Mouse (Mus musculus) layer of hippocampus, adult 6 months (tissue): ENCODE data around the gene Atg9a. TPM values are rescaled to one million over a fixed set of nuclear protein-coding genes. Genes with fewer than 3 reads are reported as not detected.

ENCODE experiments used
- long read RNA-seq, 2 experiments: library from polyadenylated mRNA; unstranded; transcript quantifications; one replicate each; pipeline ENCODE4 v2.0.0; 2019 to 2020
- microRNA-seq: library from miRNA; unstranded; fragments of <30 nt; microRNA quantifications from one replicate; pipeline ENCODE4 v1.2.0, GENCODE M21; 2020
- polyA plus RNA-seq: library from polyadenylated mRNA; unstranded; fragments of <200 nt; fragmentation: Nextera tagmentation; gene quantifications from 2 replicates; pipeline ENCODE4 v1.2.3, GENCODE M21; 2021

Gene Atg9a
- polyA plus RNA-seq, result 44.9 and 48.7 TPM in 2 replicates
- long read RNA-seq, experiment 1, full-length matches to known transcripts, result 6 of 20 reads
- long read RNA-seq, experiment 1, partial matches to known transcripts, result 14 of 20 reads
- long read RNA-seq, experiment 1, other reads (novel, unspliced or antisense), result 0 of 20 reads
- long read RNA-seq, experiment 2, full-length matches to known transcripts, result 136 of 190 reads
- long read RNA-seq, experiment 2, partial matches to known transcripts, result 34 of 190 reads
- long read RNA-seq, experiment 2, other reads (novel, unspliced or antisense), result 20 of 190 reads

DNA sequence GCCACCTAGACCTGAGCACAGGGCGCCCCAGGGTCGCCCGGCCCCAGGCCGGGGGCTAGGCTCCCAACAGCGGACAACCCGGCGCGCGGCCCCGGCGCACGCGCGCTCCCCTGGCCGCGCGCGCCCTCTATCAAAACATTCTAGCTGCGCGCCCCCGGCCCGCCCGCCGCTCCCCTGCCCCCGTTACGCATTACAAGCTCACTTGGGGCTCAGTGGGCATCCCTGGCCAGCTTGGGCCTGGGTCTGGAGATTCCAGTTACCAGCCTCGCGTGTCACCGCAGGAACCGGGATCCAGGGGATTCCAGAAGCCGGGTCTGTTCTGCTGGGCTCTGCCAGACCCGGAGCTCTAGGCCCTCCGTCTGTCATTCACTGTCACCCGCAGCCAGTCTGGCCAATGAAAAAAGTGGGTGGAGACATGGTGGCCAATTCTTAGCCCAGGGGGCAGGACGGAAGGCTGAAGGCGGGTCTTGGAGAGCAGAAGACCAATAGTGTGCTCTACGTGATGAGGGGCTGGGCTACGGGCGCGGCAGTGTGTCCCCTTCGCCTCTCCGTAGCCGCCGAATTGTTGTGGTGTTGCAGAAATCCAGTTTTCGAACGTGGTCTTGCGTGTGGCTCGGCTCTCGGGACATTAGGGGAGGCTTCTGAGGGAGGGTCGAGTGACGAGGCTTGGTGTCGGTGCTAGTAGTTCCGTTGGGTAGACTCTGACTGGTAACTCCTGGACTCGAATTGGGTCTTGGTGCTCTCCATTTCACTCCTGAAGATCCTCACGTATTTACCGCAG, at the start of gene Atg9a, which contains the start of gene Ankzf1:
Gene Atg9a (minus strand): TSS at position 575 of the 781 bp plus-strand sequence.
Gene Ankzf1 (plus strand): TSS at position 530 of the 781 bp plus-strand sequence.

GRCm38 (mm10) chr1:75236117-75237050, 44.4 kb upstream of the Atg9a start, which contains the start of gene Dnajb2:
TSS of gene Dnajb2 (plus strand) at chr1:75236406.

GRCm38 (mm10) chr1:75231664-75232152, 39.7 kb upstream of the Atg9a start, which contains the start of gene A630095N17Rik:
TSS of gene A630095N17Rik (minus strand) at chr1:75232102.

GRCm38 (mm10) chr1:75219531-75219930, 27.5 kb upstream of the Atg9a start, which contains the start of gene Tuba4a:
TSS of gene Tuba4a (minus strand) at chr1:75219865.

GRCm38 (mm10) chr1:75210136-75211087, 18.4 kb upstream of the Atg9a start, which contains the start of the genes Glb1l and Stk16:
TSS of gene Glb1l (minus strand) at chr1:75210813.
TSS of gene Stk16 (plus strand) at chr1:75210838.

DNA sequence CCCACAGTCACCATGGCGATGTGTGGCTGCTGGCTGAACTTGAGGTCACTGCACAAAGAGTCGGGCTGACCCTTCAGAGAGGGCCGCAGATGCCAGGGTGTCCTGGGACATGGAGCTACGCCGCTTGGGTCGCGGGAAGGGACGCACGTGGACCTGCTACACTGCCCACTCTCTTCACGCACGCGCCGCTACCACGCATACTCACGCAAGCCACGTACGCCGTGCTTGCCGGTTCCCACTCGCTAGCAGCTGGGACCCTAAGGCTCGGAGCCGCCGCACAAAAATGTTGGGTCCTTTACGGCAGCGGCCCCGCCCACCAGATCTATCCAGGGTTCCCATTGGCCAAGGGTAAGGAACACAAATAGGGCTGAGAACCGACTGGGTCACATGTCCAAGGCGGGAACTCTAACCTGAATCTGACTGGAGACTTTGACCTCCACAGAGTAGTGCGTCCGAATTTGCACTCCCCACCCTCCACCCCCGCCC, 11.8 kb downstream of the Atg9a start, which contains the start of gene Abcb6:
Gene Abcb6 (minus strand): TSS at position 288 of the 486 bp plus-strand sequence.

GRCm38 (mm10) chr1:75168472-75169464, 23.2 kb downstream of the Atg9a start, which contains the start of gene Zfand2b:
TSS of gene Zfand2b (plus strand) at chr1:75168646.

DNA sequence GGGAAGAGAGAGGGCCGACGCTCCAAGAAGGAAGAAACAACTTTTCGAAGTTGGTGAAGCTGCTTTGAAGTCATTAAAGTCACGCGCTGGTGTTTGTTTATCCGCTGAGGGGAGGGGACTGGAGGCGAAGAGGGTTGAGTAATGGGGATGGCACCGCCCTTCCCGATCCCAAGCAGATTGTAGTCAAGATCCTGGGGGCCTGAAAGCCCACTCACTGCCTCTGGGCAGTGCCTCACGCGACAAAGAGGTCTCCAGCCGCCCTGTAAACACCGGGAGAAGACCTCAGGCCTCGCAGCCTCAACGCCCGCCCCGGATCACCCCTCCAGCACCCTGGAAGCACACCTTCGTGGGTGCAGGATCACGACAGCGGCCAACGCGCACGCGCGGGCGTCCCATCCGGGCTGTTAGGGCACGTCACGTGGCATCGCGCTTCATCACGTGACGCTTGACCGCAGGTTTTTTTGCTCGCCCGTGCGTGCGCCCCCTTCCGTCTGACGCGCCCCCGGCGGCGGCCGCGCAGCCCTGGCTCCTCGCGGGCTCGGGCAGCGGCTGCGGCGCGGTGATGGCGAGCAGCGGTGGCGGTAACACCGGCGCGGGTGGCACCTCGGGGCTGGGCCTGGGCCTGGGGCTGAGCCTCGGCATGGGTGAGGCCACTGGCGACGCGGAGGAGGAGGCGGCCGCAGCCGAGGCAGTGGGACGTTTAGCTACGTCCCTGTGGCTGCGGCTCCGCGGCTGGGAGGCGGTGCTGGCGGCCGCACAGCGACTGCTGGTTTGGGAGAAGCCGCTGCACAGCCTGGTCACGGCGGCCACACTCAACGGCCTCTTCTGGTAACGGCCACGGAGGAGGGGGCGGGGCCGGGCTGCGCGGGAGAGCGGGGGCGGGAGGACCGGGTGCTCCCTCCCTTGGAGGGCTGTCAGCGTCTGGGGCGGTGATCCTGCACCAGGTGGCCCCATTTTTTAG, 49.4 kb downstream of the Atg9a start, which contains the start of the genes Cnppd1 and Retreg2:
Gene Cnppd1 (minus strand): TSS at position 411 of the 961 bp plus-strand sequence.
Gene Retreg2 (plus strand): TSS at position 478 of the 961 bp plus-strand sequence.

GRCm38 (mm10) chr1:75133421-75134207, 58.4 kb downstream of the Atg9a start, which contains the start of gene Slc23a3:
TSS of gene Slc23a3 (minus strand) at chr1:75133890.

Small RNA genes lying within 50 kb of the gene (microRNA-seq; reads per million reads assigned to microRNA genes)
- not detected for gene Gm27943

Other genes starting within 250 kb of the Atg9a start
- 0.14 TPM in 1 of 2 replicates, not detected in the other for gene Ihh, start 240.5 kb downstream of the Atg9a start, polyA plus RNA-seq
- gene Nhej1, start 67.0 kb downstream of the Atg9a start, polyA plus RNA-seq, result 3.3 and 3.6 TPM in 2 replicates
- 1.0 and 1.5 TPM in 2 replicates for gene Slc23a3, start 58.3 kb downstream of the Atg9a start, polyA plus RNA-seq
- 7.4 and 10.8 TPM in 2 replicates for gene Cnppd1, start 49.5 kb downstream of the Atg9a start, polyA plus RNA-seq
- 70.3 and 86.5 TPM in 2 replicates for gene Retreg2, start 49.4 kb downstream of the Atg9a start, polyA plus RNA-seq
- gene Zfand2b, start 23.6 kb downstream of the Atg9a start, polyA plus RNA-seq, result 38.0 and 45.0 TPM in 2 replicates
- gene Abcb6, start 11.8 kb downstream of the Atg9a start, polyA plus RNA-seq, result 12.8 and 13.0 TPM in 2 replicates
- 9.8 and 11.1 TPM in 2 replicates for gene Ankzf1, start within 50 bp of the Atg9a start, polyA plus RNA-seq
- gene Glb1l, start 18.6 kb upstream of the Atg9a start, polyA plus RNA-seq, result 2.3 and 3.4 TPM in 2 replicates
- gene Stk16, start 18.6 kb upstream of the Atg9a start, polyA plus RNA-seq, result 78.9 and 82.4 TPM in 2 replicates
- gene Tuba4a, start 27.7 kb upstream of the Atg9a start, polyA plus RNA-seq, result 181 and 191 TPM in 2 replicates
- gene A630095N17Rik, start 39.9 kb upstream of the Atg9a start, polyA plus RNA-seq, result not detected in 2 replicates
- 46.9 and 49.3 TPM in 2 replicates for gene Dnajb2, start 44.2 kb upstream of the Atg9a start, polyA plus RNA-seq
- gene Ptprn, start 72.3 kb upstream of the Atg9a start, polyA plus RNA-seq, result 65.6 and 80.8 TPM in 2 replicates
- gene Resp18, start 86.2 kb upstream of the Atg9a start, polyA plus RNA-seq, result 215 and 219 TPM in 2 replicates
- 68.5 and 77.2 TPM in 2 replicates for gene Dnpep, start 125.8 kb upstream of the Atg9a start, polyA plus RNA-seq
- gene Des, start 168.1 kb upstream of the Atg9a start, polyA plus RNA-seq, result 1.2 TPM in 2 replicates
- 50.9 and 52.6 TPM in 2 replicates for gene Speg, start 183.1 kb upstream of the Atg9a start, polyA plus RNA-seq
- 28.5 and 31.3 TPM in 2 replicates for gene Gmppa, start 243.7 kb upstream of the Atg9a start, polyA plus RNA-seq